Mouse (Mus musculus): ENCODE measurements around the gene Tmem131. TPM values are rescaled to one million over a fixed set of nuclear protein-coding genes. Genes with fewer than 3 reads are reported as not detected.

Tmem131 gene
- polyA plus RNA-seq, 1 experiment from 2014 or later: 14.7 TPM

GRCm38 (mm10) chr1:36970918-36971617 is 27.6 kb upstream of the Tmem131 start:
- H3K9me3 ChIP-seq (replicated peaks): no peaks in the 10 kb centered on the region
- no peak overlapping the region for H3K27ac ChIP-seq (replicated peaks)
- no peak overlapping the region for H3K9ac ChIP-seq
- no peaks in the 10 kb centered on the region for H3K36me3 ChIP-seq
- H3K4me2 ChIP-seq (replicated peaks): no peak overlapping the region
- H3K4me3 ChIP-seq (replicated peaks): no peak overlapping the region
- H3K4me1 ChIP-seq: no peaks in the 10 kb centered on the region
- WGBS: 91% methylated on average over 3 of the region's 3 CpGs
- ATAC-seq (ENCODE audit: insufficient number of reproducible peaks, low FRiP score, low TSS enrichment, low read depth): no peak
- no peaks in the 10 kb centered on the region for H3K27me3 ChIP-seq

GRCm38 (mm10) chr1:36965831-36966230 is 22.4 kb upstream of the Tmem131 start:
- no peak for ATAC-seq (ENCODE audit: insufficient number of reproducible peaks, low FRiP score, low TSS enrichment, low read depth)
- no peaks in the 10 kb centered on the region for H3K4me1 ChIP-seq
- no peak overlapping the region for H3K27ac ChIP-seq (replicated peaks)
- H3K4me2 ChIP-seq (replicated peaks): no peak overlapping the region
- no peaks in the 10 kb centered on the region for H3K27me3 ChIP-seq
- H3K36me3 ChIP-seq: no peaks in the 10 kb centered on the region
- no peak overlapping the region for H3K4me3 ChIP-seq (replicated peaks)
- H3K9me3 ChIP-seq (replicated peaks): no peaks in the 10 kb centered on the region
- WGBS: 79% methylated on average over 5 of the region's 5 CpGs
- no peak overlapping the region for H3K9ac ChIP-seq

GRCm38 (mm10) chr1:36962379-36963176 is 19.1 kb upstream of the Tmem131 start:
- Histone ChIP-seq H3K9ac (no peak overlapping the region), H3K27me3 (no peaks in the 10 kb centered on the region), H3K9me3 (replicated peaks) (no peaks in the 10 kb centered on the region), H3K4me2 (replicated peaks) (no peak overlapping the region), H3K36me3 (no peaks in the 10 kb centered on the region), H3K27ac (replicated peaks) (no peak overlapping the region), H3K4me1 (no peaks in the 10 kb centered on the region), H3K4me3 (replicated peaks) (no peak overlapping the region)
- no peak for ATAC-seq (ENCODE audit: insufficient number of reproducible peaks, low FRiP score, low TSS enrichment, low read depth)
- 77% methylated on average over 10 of the region's 10 CpGs for WGBS

GRCm38 (mm10) chr1:36960509-36961222 is 17.2 kb upstream of the Tmem131 start:
- no peaks in the 10 kb centered on the region for H3K36me3 ChIP-seq
- no peak overlapping the region for H3K4me2 ChIP-seq (replicated peaks)
- no peaks in the 10 kb centered on the region for H3K9me3 ChIP-seq (replicated peaks)
- H3K4me3 ChIP-seq (replicated peaks): no peak overlapping the region
- WGBS: 83% methylated on average over 16 of the region's 16 CpGs
- no peaks in the 10 kb centered on the region for H3K27me3 ChIP-seq
- no peak for ATAC-seq (ENCODE audit: insufficient number of reproducible peaks, low FRiP score, low TSS enrichment, low read depth)
- no peak overlapping the region for H3K9ac ChIP-seq
- no peaks in the 10 kb centered on the region for H3K4me1 ChIP-seq
- no peak overlapping the region for H3K27ac ChIP-seq (replicated peaks)

GRCm38 (mm10) chr1:36949591-36950184 is 6.2 kb upstream of the Tmem131 start:
- 42% methylated on average over 7 of the region's 7 CpGs for WGBS
- no peaks in the 10 kb centered on the region for H3K9me3 ChIP-seq (replicated peaks)
- no peak overlapping the region for H3K4me2 ChIP-seq (replicated peaks)
- peak overlapping the region; percentile 45 for H3K27ac ChIP-seq (replicated peaks)
- no peak overlapping the region for H3K9ac ChIP-seq
- H3K4me3 ChIP-seq (replicated peaks): no peak overlapping the region
- H3K36me3 ChIP-seq: no peaks in the 10 kb centered on the region
- no peaks in the 10 kb centered on the region; the same call in 1 of the 2 replicates for H3K4me1 ChIP-seq
- no peaks in the 10 kb centered on the region for H3K27me3 ChIP-seq
- ATAC-seq (ENCODE audit: insufficient number of reproducible peaks, low FRiP score, low TSS enrichment, low read depth): peak; percentile 57; the same call in 1 of the 2 replicates

GRCm38 (mm10) chr1:36947448-36947847 is 4.0 kb upstream of the Tmem131 start:
- Histone ChIP-seq H3K27me3 (no peaks in the 10 kb centered on the region), H3K4me1 (no peaks in the 10 kb centered on the region; the same call in 1 of the 2 replicates), H3K4me3 (replicated peaks) (no peak overlapping the region), H3K9me3 (replicated peaks) (no peaks in the 10 kb centered on the region), H3K4me2 (replicated peaks) (no peak overlapping the region), H3K27ac (replicated peaks) (no peak overlapping the region), H3K36me3 (no peaks in the 10 kb centered on the region), H3K9ac (no peak overlapping the region)
- WGBS: 49% methylated on average over 8 of the region's 8 CpGs
- no peak for ATAC-seq (ENCODE audit: insufficient number of reproducible peaks, low FRiP score, low TSS enrichment, low read depth)

GRCm38 (mm10) chr1:36940381-36940762 is 3.1 kb downstream of the Tmem131 start:
- peak overlapping the region; percentile 98 for H3K4me3 ChIP-seq (replicated peaks)
- H3K27ac ChIP-seq (replicated peaks): peak overlapping the region; percentile 94; the same call in 1 of the 2 replicates
- no peaks in the 10 kb centered on the region for H3K36me3 ChIP-seq
- H3K9ac ChIP-seq: peak overlapping the region; percentile 96
- no peak for ATAC-seq (ENCODE audit: insufficient number of reproducible peaks, low FRiP score, low TSS enrichment, low read depth)
- WGBS: 42% methylated on average over 3 of the region's 3 CpGs
- no peaks in the 10 kb centered on the region for H3K27me3 ChIP-seq
- peaks cover 20% of the 10 kb centered on the region for H3K4me1 ChIP-seq
- H3K4me2 ChIP-seq (replicated peaks): peak overlapping the region; percentile 59
- no peaks in the 10 kb centered on the region for H3K9me3 ChIP-seq (replicated peaks)

GRCm38 (mm10) chr1:36939506-36940380 is 3.7 kb downstream of the Tmem131 start:
- H3K4me1 ChIP-seq: peaks cover 21% of the 10 kb centered on the region
- no peaks in the 10 kb centered on the region for H3K27me3 ChIP-seq
- peak overlapping the region; percentile 98 for H3K4me3 ChIP-seq (replicated peaks)
- peak; percentile 98 for ATAC-seq (ENCODE audit: insufficient number of reproducible peaks, low FRiP score, low TSS enrichment, low read depth)
- H3K27ac ChIP-seq (replicated peaks): peak overlapping the region; percentile 94
- under 1% methylated on average over 65 of the region's 79 CpGs for WGBS
- H3K9me3 ChIP-seq (replicated peaks): no peaks in the 10 kb centered on the region
- peak overlapping the region; percentile 59 for H3K4me2 ChIP-seq (replicated peaks)
- H3K9ac ChIP-seq: peak overlapping the region; percentile 96
- no peaks in the 10 kb centered on the region for H3K36me3 ChIP-seq

- Histone ChIP-seq H3K27ac (replicated peaks) (peak overlapping the region; percentile 94), H3K9ac (peak overlapping the region; percentile 96), H3K36me3 (no peaks in the 10 kb centered on the region), H3K4me2 (replicated peaks) (peak overlapping the region; percentile 59), H3K9me3 (replicated peaks) (no peaks in the 10 kb centered on the region), H3K4me3 (replicated peaks) (peak overlapping the region; percentile 98), H3K4me1 (peaks cover 30% of the 10 kb centered on the region), H3K27me3 (no peaks in the 10 kb centered on the region)
- peak; percentile 11; the same call in 1 of the 2 replicates for ATAC-seq (ENCODE audit: insufficient number of reproducible peaks, low FRiP score, low TSS enrichment, low read depth)
- WGBS: under 1% methylated on average over 48 of the region's 59 CpGs
Measured at GRCm38 (mm10) chr1:36938801-36939286, 4.6 kb downstream of the Tmem131 start.

GRCm38 (mm10) chr1:36938348-36938747 is 5.1 kb downstream of the Tmem131 start:
- WGBS: 2% methylated on average over 9 of the region's 9 CpGs
- H3K27ac ChIP-seq (replicated peaks): 0 out of 2 replicates have a peak overlapping the region, but pooled peaks have one; percentile 94

More at GRCm38 (mm10) chr1:36938348-36938747, 5.1 kb downstream of the Tmem131 start:
- Histone ChIP-seq H3K27me3 (no peaks in the 10 kb centered on the region), H3K4me3 (replicated peaks) (peak overlapping the region; percentile 98), H3K36me3 (no peaks in the 10 kb centered on the region), H3K4me2 (replicated peaks) (peak overlapping the region; percentile 59), H3K4me1 (peaks cover 30% of the 10 kb centered on the region), H3K9ac (peak overlapping the region; percentile 96), H3K9me3 (replicated peaks) (no peaks in the 10 kb centered on the region)
- ATAC-seq (ENCODE audit: insufficient number of reproducible peaks, low FRiP score, low TSS enrichment, low read depth): no peak

All from embryonic facial prominence, embryonic 15.5 days (tissue).